Mouse (Mus musculus) lung, adult 2 months (tissue): ENCODE measurements around the gene Sgpl1.

ENCODE experiments used
- CTCF ChIP-seq: fragments of 200-500 bp; IDR thresholded peaks from 2 replicates; pipeline ENCODE4 v1.5.1; 2011; ENCODE audit warnings: mild to moderate bottlenecking, low read length, control low read depth; ENCODE audit not compliant: insufficient read depth
- POLR2A ChIP-seq: fragments of 200-500 bp; IDR thresholded peaks from 2 replicates; pipeline ENCODE4 v1.6.1; 2011; ENCODE audit warnings: low read depth, mild to moderate bottlenecking, control low read depth, low read length, borderline replicate concordance; ENCODE audit errors: extremely low read depth

GRCm38 (mm10) chr10:61150616-61151015, 3.1 kb upstream of the Sgpl1 start:
- no peak for TF ChIP-seq CTCF
- no peak for TF ChIP-seq POLR2A
